Mouse (Mus musculus) T-helper 17 cell (primary cell): ENCODE measurements around the gene Edar.

Experiments
- in situ Hi-C, 2 experiments: fragments of 300-600 bp; cut with MboI, MseI; formaldehyde crosslinking; loops; 1 replicate in 1 of 2; 2 replicates in 1 of 2; pipeline ENCODE4 v1.15.1; 2025; ENCODE audit warnings: high pct_unique_total_duplicates in 2 of 2

The Edar gene

GRCm38 (mm10) chr10:58675533-58675932 lies at the start of gene Edar:
Edar (minus strand) TSS chr10:58675654.
- in situ Hi-C loops = no loop called here

GRCm38 (mm10) chr10:58718110-58718509 lies 42.7 kb upstream of the Edar start, which contains the start of gene Gm17542:
Gm17542 (minus strand) TSS chr10:58718210.
- in situ Hi-C loops = loop anchor here in 1 of 2 experiments (25.0 kb wide), 1 partner anchor 1106 kb away; no protein-coding TSS in a partner anchor

DNA sequence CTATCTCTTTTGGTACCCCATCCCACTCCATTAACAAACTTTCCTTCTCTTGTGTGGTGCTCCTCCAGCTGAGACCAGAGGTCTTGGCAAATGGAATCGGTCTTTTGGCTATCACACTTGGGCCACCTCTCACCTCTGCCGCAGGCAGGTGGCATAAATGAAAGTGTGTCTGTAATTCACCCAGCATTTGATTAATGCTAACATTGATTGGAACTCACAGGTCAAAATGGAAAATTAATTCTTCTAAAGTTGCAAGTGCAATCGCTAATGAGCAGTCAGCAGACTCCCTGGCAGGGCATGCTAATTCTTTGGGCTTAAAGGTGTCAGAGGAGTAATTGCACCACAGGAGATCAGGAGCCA lies 39.3 kb upstream of the Edar start:
- in situ Hi-C loops = loop anchor here in 1 of 2 experiments (25.0 kb wide), 1 partner anchor 1102 kb away; no protein-coding TSS in a partner anchor

DNA sequence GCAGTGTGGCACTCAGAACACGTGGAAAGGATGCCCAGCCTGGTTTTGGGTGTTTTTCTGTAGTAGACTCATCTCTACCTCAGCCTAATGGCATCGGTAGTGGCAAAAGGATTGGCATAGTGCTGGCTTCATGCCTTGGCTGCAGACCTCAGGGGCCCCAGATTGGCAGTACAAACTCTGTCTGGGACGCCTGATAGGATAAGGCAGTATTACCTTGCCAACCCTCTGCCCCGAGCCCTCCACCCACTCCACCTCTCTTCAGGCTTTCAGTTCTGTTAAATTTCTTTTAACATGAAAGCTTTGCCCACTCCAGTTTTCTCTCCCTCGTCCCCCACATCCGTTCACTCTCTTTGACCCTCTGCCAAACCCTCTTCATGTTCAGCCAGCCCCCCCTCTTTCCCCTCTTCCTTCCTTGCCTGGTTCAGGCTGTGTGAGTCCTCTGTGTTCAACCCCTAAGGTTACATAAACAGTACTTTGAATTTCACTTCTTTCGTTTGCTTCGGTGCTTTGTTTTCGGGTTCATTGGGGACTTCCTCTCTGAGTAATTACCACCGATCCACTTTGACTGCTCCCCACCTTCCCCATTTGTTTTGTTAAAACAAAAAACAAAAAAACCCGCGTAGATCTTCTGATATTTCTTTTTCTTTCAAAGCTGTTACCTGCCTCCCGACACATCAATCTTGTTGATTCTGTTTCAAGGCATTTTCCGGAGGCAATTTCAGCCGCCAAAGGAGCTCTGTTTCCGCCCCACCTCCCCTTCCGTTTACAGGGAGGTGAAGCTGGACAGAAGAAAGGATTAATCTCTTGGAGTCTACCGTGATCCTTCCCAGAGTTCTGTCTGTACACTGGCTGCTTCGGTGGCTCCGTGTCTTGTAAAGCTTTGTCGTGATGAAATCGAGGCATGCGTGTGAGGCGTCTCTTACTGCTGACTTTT lies 38.7 kb upstream of the Edar start:
- in situ Hi-C loops = loop anchor here in 1 of 2 experiments (25.0 kb wide), 1 partner anchor 1102 kb away; no protein-coding TSS in a partner anchor

- in situ Hi-C loops = loop anchor here in 1 of 2 experiments (25.0 kb wide), 1 partner anchor 1101 kb away; no protein-coding TSS in a partner anchor
These were observed 37.8 kb upstream of the Edar start for GRCm38 (mm10) chr10:58713225-58713624.

DNA sequence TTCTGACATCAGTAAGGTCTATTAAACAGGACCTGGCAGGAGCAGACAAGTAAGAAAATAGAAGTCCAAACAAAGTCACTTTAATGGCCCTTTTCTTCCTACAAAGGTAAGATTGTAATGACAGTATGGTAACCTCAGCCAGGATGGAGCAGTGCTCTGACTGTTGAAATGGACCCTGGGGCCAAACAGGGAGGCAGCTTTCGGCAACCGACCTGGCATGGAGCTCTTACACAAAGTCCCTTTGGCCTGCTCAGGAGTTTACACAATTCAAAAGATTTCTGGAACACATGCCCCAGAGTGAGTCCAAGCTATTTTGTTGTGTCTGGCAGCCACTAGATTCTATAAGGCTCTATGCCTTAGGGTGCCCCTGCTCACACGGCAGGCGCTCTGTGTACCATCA lies 33.6 kb upstream of the Edar start:
- in situ Hi-C loops = loop anchor here in 1 of 2 experiments (25.0 kb wide), 1 partner anchor 1097 kb away; no protein-coding TSS in a partner anchor

DNA sequence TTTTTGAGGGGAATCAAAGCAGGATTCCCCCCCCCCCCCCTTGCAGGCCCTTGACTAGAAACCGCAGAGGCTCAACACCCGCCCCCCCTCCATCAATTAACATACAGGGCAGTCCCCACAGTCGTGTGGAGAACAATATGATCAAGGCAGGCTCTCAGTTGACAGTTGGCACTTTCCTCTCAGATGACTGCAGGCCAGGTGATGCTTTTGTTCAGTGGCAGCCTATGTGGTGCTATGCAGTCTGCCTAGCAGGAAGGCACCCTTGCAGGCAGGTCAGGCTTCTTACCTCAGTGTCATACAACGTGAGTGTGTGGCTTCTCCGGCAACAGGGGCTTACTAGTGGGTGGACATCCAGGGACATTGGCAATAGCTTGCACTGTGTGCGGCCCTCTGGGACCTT lies 25.1 kb upstream of the Edar start:
- in situ Hi-C loops = loop anchor here in 1 of 2 experiments (25.0 kb wide), 1 partner anchor 1088 kb away; no protein-coding TSS in a partner anchor

GRCm38 (mm10) chr10:58700160-58700559 lies 24.7 kb upstream of the Edar start:
- in situ Hi-C loops = loop anchor here in 1 of 2 experiments (25.0 kb wide), 1 partner anchor 1088 kb away; no protein-coding TSS in a partner anchor

DNA sequence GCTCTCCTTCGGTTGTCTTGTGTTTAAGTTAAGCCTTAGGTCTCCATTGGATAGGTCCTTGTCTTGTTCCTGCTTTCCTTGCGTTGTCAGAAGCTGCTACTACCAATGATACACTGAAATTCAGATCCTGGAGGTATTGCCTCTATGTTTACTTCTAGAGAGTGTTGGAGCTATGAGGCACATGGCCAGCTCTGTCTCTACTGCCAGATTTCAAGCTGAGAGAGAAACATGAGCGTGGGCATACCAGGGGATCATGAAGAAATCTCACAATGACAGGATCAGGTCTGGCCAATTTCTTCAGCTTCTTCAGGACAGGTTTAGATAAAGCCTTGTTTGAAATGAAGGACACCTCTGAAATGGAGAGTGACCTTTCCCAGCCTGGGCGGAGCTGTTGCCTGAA lies 23.5 kb upstream of the Edar start:
- in situ Hi-C loops = no loop called here

GRCm38 (mm10) chr10:58691051-58691450 lies 15.6 kb upstream of the Edar start:
- in situ Hi-C loops = no loop called here

DNA sequence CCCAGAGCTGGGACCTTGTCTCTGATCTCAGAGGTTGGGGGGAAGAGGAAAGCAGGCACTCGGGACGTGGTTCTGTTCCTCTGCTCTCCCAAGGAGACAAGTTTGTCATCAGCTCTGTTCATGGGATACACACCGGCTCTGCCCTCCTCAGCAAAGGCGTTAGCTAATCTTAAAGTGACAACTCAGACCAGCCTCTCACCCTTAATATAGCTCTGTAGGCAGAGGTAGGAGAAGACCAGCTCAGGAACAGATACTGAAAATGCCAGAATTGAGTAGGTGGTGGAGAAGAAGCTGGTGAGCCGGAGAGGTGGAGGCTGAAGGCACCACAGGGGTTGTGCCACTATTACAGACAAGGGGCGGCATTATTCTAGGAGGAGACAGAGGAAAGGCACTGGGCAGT lies 3.8 kb upstream of the Edar start:
- in situ Hi-C loops = no loop called here

- in situ Hi-C loops = loop anchor here in 1 of 2 experiments (25.0 kb wide), 2 partner anchors 811 to 1236 kb away; no protein-coding TSS in a partner anchor
These were observed 2.0 kb downstream of the Edar start for GRCm38 (mm10) chr10:58673278-58674061.

DNA sequence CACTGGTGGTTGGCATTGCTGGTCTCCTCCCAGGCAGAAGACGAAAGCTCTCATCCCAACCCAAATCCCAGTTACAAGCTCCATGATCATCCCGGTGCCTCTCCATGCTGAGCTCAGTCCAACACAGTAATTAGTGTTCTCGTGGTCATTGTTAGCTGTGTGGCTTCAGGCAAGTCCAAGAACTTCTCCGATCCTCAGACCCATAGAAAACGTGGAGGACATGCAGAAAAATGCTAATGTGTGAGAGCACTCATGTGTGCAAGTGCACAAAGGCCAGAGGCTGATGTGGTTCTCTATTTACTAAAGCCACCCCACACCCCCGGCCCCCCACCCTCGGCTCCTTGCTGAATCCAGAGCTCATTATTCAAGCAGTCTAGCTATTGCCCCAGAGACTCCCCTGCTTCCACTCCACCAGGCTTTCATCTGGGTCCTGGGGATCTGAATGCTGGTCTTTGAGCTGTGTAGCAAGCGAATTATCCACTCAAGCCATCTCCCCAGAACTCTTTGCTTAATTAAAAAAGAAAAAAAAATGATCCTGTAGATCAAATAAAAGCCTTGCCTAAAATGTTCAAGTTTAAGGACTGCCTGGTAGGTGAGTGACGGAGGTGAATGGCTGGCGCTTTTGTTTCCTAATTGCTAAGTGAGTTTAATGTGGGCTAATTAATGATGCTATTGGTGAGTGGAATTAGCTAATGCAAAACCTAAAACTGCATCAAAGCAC lies 2.7 kb downstream of the Edar start:
- in situ Hi-C loops = loop anchor here in 1 of 2 experiments (25.0 kb wide), 2 partner anchors 810 to 1235 kb away; no protein-coding TSS in a partner anchor

DNA sequence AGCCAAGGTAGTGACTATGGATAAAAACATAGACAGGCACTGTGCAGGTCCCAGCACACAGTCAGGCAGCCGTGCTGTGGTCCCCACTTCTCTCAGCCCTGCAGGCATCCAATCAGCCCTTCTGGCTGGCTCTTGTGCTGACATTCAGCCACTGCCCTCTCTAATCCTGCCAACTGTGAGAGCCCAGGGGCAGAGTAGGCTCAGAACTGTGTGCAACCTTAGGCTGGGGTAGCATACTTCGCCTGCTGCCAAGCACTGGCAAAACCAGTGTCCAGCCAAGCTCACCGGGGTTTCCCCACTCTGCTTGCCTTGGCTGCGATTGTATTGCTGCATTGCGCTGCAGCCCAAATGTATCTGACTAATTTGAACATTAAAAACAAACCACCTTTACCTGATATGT lies 11.6 kb downstream of the Edar start:
- in situ Hi-C loops = loop anchor here in 1 of 2 experiments (25.0 kb wide), 2 partner anchors 802 to 1227 kb away; no protein-coding TSS in a partner anchor

DNA sequence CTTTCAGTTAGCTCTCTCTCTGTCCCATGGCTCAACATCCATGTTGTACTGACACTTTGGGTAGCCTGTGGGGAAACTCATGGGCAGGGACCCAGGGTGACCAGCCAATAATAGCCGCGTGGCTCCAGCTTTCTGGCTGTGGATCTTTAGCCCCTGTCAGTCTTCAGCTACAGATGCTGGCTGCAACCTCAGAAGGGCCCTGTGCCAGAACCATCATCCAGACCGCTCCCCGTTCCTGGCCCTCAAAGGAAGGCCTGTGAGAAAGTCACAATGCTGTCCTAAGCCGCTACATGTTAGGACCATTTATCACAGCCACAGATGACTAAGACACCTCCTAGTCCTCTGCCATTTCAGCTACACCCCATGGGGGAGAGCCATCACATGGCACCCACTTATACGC lies 12.0 kb downstream of the Edar start:
- in situ Hi-C loops = loop anchor here in 1 of 2 experiments (25.0 kb wide), 2 partner anchors 801 to 1226 kb away; no protein-coding TSS in a partner anchor

- in situ Hi-C loops = loop anchor here in 1 of 2 experiments (25.0 kb wide), 2 partner anchors 797 to 1222 kb away; no protein-coding TSS in a partner anchor
These were observed 16.0 kb downstream of the Edar start for GRCm38 (mm10) chr10:58659268-58659986.

DNA sequence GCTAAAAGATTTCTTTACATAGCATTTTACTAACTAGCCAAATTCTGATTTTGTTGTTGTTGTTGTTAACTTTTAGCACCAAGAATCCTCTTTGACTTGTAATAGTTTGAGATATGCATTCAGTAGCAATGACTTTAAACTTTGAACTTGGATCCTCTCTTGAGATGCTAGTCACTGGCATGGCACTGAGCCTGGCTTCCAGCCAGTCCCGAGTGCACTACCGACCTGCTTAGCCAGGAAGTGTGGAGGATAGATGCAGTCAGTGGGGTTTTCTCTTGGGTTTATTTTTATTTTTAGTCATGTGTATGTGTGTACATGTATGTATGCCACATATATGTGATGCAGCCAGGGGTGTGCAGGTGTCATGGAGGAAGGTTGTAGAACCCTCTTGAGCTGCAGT lies 17.7 kb downstream of the Edar start:
- in situ Hi-C loops = loop anchor here in 1 of 2 experiments (25.0 kb wide), 2 partner anchors 795 to 1220 kb away; no protein-coding TSS in a partner anchor

DNA sequence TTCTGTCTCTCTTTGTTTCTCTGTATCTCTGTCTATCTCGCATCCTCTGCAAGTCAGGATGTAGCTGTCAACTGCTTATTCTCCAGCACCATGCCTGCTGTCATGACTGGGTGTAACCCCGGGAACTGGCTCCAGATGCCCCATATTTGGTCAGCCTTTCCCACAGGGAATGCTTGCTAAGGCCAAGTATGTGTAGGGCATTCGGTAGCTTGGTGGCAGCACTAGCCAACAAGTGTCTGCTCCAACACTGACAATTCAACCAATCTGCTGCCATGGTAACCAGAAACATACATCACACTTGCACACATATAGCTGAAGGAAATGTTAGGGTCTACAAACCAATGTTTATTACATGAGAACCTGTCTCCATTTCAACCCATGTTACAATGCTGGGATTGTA lies 21.8 kb downstream of the Edar start:
- in situ Hi-C loops = loop anchor here in 1 of 2 experiments (25.0 kb wide), 2 partner anchors 791 to 1216 kb away; no protein-coding TSS in a partner anchor
